Mouse (Mus musculus) mature B cell (primary cell): Measurements from ENCODE around the gene B4galt2.

Experiments
- in situ Hi-C: fragments of 300-500 bp; cut with MboI; formaldehyde crosslinking; loops from 2 replicates; pipeline ENCODE4 v1.14.3; 2019

Gene B4galt2

DNA sequence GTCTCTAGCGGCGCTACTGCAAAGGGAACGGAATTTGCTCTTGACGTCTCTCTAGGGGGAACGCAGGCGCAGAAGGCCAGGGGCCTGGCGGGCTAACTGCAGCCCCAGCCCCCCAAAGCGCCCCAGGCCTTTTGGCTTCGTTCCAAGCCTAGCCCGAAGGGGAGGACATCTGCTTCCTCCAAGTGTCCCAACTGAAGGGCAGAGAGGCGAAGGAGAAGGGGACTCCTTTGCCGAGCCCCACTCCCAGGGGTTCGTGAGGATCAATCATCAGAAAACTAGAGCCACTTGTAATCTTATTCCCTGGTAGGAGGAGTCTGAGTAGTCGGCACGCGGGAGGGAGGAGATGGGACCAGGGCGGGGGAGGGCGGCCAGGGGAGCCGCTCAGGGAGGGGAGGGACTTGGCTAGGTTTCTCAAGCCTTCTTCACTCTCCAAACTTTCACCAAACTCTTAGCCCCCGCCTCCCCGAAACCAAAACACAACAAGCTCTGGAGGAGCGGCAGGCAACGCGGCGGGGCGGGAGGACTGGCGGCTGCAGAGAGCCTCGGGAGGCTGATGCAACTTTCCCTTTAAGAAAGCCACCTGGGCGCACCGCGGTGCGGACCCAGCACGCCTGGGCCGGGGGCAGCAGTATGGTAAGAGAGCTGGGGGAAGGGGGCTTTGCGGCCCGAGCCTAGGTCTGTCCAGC is 48.3 kb downstream of the B4galt2 start:
- in situ Hi-C loops: loop anchor here (10.0 kb wide), 1 partner anchor 250 kb away; no protein-coding TSS in a partner anchor

DNA sequence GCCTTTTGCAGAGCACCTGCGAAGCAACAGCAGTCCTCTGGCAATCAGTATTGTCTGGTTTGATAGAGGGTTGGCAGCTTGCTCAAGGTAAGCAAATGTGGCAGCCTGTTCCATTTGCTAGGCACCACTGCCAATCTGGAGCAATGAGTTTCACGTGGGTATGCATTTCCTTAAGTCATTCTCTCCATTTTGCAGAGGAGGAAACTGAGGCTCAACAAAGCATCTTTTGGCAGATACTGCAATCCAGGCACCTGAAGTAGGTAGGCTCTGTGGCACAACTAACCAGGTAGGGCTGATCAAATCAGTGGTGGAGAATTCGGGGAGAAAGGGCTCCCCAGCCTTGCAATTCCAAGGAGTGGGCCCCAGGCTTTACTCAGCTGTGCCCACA is 48.8 kb downstream of the B4galt2 start, which contains the start of gene Slc6a9:
Slc6a9 (plus strand) TSS at position 50 of the 388 bp plus-strand sequence.
- in situ Hi-C loops: loop anchor here (10.0 kb wide), 1 partner anchor 250 kb away; no protein-coding TSS in a partner anchor

DNA sequence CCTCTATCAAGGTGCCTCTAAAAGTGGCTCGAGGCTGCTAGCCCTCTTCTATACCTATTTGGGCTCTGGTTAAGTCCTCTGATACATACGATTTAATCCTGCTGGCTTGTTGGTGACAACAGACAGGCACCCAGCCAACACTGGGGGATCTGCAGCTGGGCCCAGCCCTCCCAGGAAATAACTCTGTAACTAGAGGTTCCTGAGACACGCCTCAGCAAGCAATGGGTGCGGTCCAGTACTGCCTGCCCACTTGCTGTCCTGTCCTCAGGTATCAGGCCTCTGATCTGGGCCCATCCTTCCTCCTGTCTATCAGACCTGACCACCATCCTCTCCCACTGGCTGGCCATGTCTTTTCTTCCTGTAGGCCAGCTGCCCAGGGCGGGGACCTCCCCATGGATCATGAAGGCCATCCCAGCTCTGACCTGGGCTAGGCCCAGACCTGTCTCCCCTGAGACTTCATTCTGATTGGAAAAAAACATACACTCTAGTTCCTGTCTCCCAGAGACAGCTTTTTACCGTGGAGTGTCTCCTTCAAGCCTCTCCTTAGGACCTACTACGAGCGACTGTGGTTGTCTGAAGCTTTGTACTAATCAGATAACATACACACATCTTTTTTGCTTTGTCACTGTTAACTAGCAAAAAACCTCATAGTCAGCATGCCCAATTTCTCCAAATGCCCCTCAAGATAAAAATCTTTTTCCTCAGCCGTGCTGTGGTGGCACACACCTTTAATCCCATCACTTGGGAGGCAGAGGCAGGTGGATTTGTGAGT is 51.2 kb downstream of the B4galt2 start:
- in situ Hi-C loops: loop anchor here (10.0 kb wide), 1 partner anchor 253 kb away; no protein-coding TSS in a partner anchor

DNA sequence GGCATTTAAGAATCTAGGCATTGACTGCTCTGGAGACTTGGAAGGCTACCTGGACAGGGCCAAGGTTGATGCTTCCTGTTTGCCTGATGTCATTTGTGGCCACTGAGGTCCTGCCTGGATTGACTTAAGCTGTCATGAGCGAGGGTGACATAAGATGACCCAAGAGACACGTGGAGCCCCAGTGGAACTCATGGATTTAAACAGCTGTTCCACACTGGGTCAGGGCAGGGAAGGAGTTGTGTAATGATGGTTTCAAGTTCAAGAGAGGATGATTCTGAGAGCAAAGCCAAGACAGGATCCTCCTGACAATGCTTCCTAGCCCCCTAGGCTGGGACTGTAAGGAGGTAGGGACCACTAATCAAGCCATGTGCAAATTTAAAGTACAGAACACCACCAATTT is 51.8 kb downstream of the B4galt2 start:
- in situ Hi-C loops: loop anchor here (10.0 kb wide), 1 partner anchor 253 kb away; no protein-coding TSS in a partner anchor

DNA sequence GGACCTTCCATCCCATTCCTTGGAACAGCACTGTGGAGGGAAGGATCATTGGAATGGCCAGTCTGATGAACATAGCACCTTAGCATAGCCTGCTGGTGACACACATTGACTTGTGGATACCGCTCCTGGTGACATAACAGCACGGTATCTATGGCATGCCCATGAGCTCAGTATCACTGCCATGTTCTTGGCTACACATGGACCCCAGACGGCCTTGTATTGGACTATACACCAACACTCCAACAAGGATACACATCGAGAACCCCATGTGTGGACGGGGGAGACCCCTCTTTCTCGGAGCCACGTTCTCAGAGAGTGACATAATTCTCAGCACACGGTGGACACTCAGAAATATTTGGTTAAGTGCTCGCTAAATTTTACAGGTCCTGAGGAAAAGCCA is 52.5 kb downstream of the B4galt2 start:
- in situ Hi-C loops: loop anchor here (10.0 kb wide), 1 partner anchor 254 kb away; no protein-coding TSS in a partner anchor

DNA sequence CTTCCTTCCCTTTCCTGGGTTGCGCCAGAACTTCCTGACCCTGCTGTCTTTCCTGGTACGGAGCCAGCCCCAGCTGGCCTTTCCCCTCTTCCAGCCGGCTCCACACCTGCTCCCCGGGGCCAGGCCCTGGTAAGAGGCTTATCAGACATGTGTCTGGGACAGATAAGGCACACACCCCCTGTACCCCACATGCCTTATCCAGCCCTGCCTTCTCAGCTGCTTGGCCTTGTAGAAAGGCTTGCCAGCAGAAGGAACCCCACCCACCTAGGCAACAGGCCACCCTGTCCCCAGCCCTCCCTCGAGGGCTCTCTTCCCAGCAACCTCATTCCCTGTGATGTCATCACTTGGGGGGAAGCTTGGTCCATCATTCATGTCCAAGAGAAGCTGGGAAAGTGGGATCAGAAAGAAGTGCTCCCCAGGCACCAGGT is 53.1 kb downstream of the B4galt2 start:
- in situ Hi-C loops: loop anchor here (10.0 kb wide), 1 partner anchor 255 kb away; no protein-coding TSS in a partner anchor

DNA sequence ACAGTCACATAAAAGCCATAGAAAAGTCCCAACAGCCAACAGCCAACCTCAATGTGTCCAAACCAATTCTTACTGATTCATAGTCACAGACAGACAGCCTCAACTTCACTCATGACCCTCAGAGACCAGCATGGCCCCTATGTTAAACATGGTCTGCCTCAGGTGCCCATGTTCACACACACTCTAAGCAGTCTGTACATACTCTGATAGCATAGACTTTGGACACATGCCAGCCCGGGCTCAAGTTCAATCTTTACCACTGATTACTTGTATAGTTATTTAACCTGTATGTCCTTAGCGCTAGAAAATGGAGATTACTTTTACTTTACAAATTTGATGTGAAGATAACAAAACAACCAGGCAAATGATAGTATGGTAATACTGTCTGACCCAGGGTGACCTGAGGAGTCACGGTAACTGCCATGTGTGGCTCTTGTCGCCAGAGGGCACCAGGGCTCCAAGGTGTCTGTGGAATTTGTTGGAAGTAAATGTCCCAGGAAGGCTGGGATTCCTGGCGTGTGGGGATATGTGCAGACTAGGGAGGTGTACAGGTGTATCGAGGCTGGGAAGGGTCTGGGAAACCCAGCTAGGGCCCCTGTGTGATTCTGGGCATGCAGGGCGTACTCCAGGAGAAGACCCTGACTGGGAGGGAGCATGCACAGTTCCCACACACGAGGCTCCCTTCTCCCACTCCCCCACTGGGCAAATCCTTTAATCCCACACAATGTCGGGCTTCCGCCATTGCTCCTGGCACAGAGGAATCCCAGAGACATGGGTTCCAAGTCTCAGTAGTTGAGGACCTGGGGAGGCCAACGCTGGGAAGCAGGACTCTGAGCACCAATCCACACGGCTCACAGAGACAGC is 53.8 kb downstream of the B4galt2 start:
- in situ Hi-C loops: loop anchor here (10.0 kb wide), 1 partner anchor 255 kb away; no protein-coding TSS in a partner anchor

DNA sequence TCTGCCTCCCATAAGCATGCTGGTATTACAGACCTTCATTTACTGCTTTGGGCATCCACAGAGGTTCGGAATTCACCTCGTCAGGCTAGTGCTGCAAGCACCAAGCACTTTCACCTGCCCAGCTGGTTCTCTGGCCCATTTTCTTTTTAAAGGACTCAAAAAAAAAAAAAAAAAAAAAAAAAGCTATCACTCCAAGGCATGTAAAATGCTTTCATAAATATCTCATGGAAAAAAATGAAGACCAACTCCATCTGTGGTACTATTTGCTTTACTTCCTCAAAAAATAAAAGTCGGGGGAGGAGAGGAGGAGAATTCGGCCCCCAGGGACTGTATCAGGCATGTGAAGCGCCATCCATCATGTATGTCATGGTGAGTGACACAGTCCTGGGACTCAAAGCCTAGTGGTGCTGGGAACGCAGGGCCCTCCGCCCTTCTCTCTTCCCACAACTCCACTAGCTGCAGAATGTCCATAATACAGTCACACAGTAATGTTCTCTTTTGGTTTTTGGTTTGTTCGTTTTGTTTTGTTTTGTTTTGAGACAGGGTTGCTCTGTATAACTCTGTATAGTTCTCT is 54.6 kb downstream of the B4galt2 start:
- in situ Hi-C loops: no loop called here
